Mouse (Mus musculus) cerebellum, adult 2 months (tissue): Measurements from ENCODE around the gene Nfic.

Experiments used
- CTCF ChIP-seq: fragments of 200-500 bp; IDR thresholded peaks from 2 replicates; pipeline ENCODE4 v1.5.1; 2011; ENCODE audit warnings: low read depth, mild to moderate bottlenecking, control low read depth, low read length, moderate library complexity, borderline replicate concordance; ENCODE audit not compliant: insufficient read depth
- POLR2A ChIP-seq: fragments of 200-500 bp; IDR thresholded peaks from 2 replicates; pipeline ENCODE4 v1.6.1; 2011; ENCODE audit warnings: low read length, control low read depth, borderline replicate concordance; ENCODE audit not compliant: insufficient read depth

GRCm38 (mm10) chr10:81430141-81430830 lies 25.1 kb downstream of the Nfic start:
- TF ChIP-seq POLR2A, result peak; percentile 19; the same call in 1 of the 2 replicates
- no peak for TF ChIP-seq CTCF
